In genomic region chr17:46287678-46288095, GRCm38 (mm10) we compare ENCODE assay signal across 8 mouse cellular contexts. TPM values are rescaled to one million over a fixed set of nuclear protein-coding genes. Genes with fewer than 3 reads are reported as not detected.
A peak's percentile ranks its signal among the peaks of the same experiment; 100 is the strongest.
DNase-seq lines count a peak whose midpoint lies in the region; ATAC-seq lines count a peak whose summit lies in the region.
"Had no signal": no experiment of that assay in that cellular context is flagged by ENCODE, and none has a peak within 500 bp of the region (broad histone marks: within the 10 kb centered on the region; RNA-seq: fewer than 3 reads in every experiment).

No protein-coding gene starts in this region.

- H3K9me3 ChIP-seq in heart, embryonic 16.5 days (replicated peaks; ENCODE audit: control insufficient read depth, low read length) = 0 out of 2 replicates have a peak, but pooled peaks cover 2% of the 10 kb centered on the region
- H3K9me3 ChIP-seq: midbrain, embryonic 12.5 days had no signal

- no peaks in the 10 kb centered on the region; the same call in 1 of the 2 replicates for H3K27me3 ChIP-seq in heart, embryonic 16.5 days (ENCODE audit: control insufficient read depth, insufficient read depth, low read length)

- DNase-seq in ES-CJ7 (ENCODE audit: low read depth, low spot score) = peak; percentile 66
- peak; percentile 63 for DNase-seq in ZHBTc4 (ENCODE audit: low read depth, low spot score)
- DNase-seq in kidney, postnatal 10 days = peak; percentile 92
- peak; percentile 29 for DNase-seq in thymus, postnatal 25 days
- no peak for DNase-seq in right cerebral cortex, postnatal 10 days (ENCODE audit: low spot score in 2 of 2)

- H3K4me2 ChIP-seq in heart, embryonic 16.5 days (ENCODE audit: low read depth, low read length) = no peak overlapping the region
- H3K4me2 ChIP-seq: midbrain, embryonic 12.5 days had no signal

- peak; percentile 25; the same call in 1 of the 2 replicates for ATAC-seq in heart, embryonic 16.5 days (replicated peaks; ENCODE audit: extremely low read depth, insufficient read depth, low FRiP score)
- no peak for ATAC-seq in frontal cortex, adult (ENCODE audit: low TSS enrichment)

- H3K36me3 ChIP-seq in heart, embryonic 16.5 days (ENCODE audit: control insufficient read depth, insufficient read depth) = no peaks in the 10 kb centered on the region
- H3K36me3 ChIP-seq: midbrain, embryonic 12.5 days had no signal

- peak overlapping the region; percentile 38; the same call in 1 of the 2 replicates for H3K27ac ChIP-seq in heart, embryonic 16.5 days (ENCODE audit: low read length)
- H3K27ac ChIP-seq: midbrain, embryonic 12.5 days had no signal

- WGBS in heart, embryonic 16.5 days = 46% methylated on average over 11 of the region's 11 CpGs

- no peak overlapping the region for H3K4me3 ChIP-seq in heart, embryonic 16.5 days (ENCODE audit: low read length)
- H3K4me3 ChIP-seq: midbrain, embryonic 12.5 days had no signal

- no peak overlapping the region for H3K9ac ChIP-seq in heart, embryonic 16.5 days (ENCODE audit: low read length)
- H3K9ac ChIP-seq: midbrain, embryonic 12.5 days had no signal

- 0 out of 2 replicates have a peak, but pooled peaks cover 3% of the 10 kb centered on the region for H3K4me1 ChIP-seq in heart, embryonic 16.5 days (ENCODE audit: control insufficient read depth, insufficient read depth, low read length)

RNA-seq across cellular contexts. Expression of gene Tjap1, which starts 4.9 kb away (rescaled TPM):
- 42.5 and 45.3 TPM in 2 replicates for polyA plus RNA-seq in heart, embryonic 16.5 days (2015; fragmentation: Nextera tagmentation; extraction: Ambion mirVana)

RNA-seq across cellular contexts. Expression of gene Dlk2, which starts 9.5 kb away (rescaled TPM):
- 1.3 and 1.4 TPM in 2 replicates for polyA plus RNA-seq in heart, embryonic 16.5 days (2015; fragmentation: Nextera tagmentation; extraction: Ambion mirVana)

RNA-seq across cellular contexts. Expression of gene Lrrc73, which starts 34.4 kb away (rescaled TPM):
- 0.64 and 0.68 TPM in 2 replicates for polyA plus RNA-seq in heart, embryonic 16.5 days (2015; fragmentation: Nextera tagmentation; extraction: Ambion mirVana)

RNA-seq across cellular contexts. Expression of gene Yipf3, which starts 39.8 kb away (rescaled TPM):
- polyA plus RNA-seq in heart, embryonic 16.5 days (2015; fragmentation: Nextera tagmentation; extraction: Ambion mirVana) = 78.4 and 89.3 TPM in 2 replicates

RNA-seq across cellular contexts. Expression of gene Polr1c, which starts 39.8 kb away (rescaled TPM):
- polyA plus RNA-seq in heart, embryonic 16.5 days (2015; fragmentation: Nextera tagmentation; extraction: Ambion mirVana) = 46.3 and 47.8 TPM in 2 replicates

Comparison
In these comparisons a context has a peak if more than half of its experiments do, and no peak if none do; other contexts are left out.
1. DNase-seq: peak in ES-CJ7 (single experiment), ZHBTc4 (single experiment), kidney, postnatal 10 days (single experiment) and thymus, postnatal 25 days (single experiment); none in right cerebral cortex, postnatal 10 days (0 of 2).